Mouse (Mus musculus) limb, embryonic 14.5 days (tissue): ENCODE data around the gene Thoc7. TPM values are rescaled to one million over a fixed set of nuclear protein-coding genes. Genes with fewer than 3 reads are reported as not detected.

Experiments used
- ATAC-seq: fragments of 200-750 bp; cut with Nextera tagmentation; 2 replicates; pipeline ENCODE4 v1.8.0; 2017; ENCODE audit warnings: low read depth, moderate number of reproducible peaks, moderate TSS enrichment; ENCODE audit not compliant: low FRiP score
- DNase-seq: peaks from one replicate; pipeline ENCODE4 v3.0.0-alpha.2; 2015; ENCODE audit warnings: low spot score
- H3K27ac ChIP-seq: fragments of 300-500 bp; sonication (generic); replicated peaks from 2 replicates; pipeline ENCODE4 v1.5.1; 2014; ENCODE audit warnings: low read depth, mild to moderate bottlenecking, low read length, moderate library complexity, mixed read lengths
- H3K27me3 ChIP-seq: fragments of 300-500 bp; sonication (generic); 2 replicates; pipeline ENCODE4 v1.6.1; 2014; ENCODE audit warnings: low read length, mixed read lengths; ENCODE audit not compliant: control insufficient read depth, insufficient read depth
- H3K36me3 ChIP-seq: fragments of 300-500 bp; sonication (generic); 2 replicates; pipeline ENCODE4 v1.6.1; 2014; ENCODE audit warnings: mild to moderate bottlenecking, low read length, moderate library complexity, mixed read lengths; ENCODE audit not compliant: control insufficient read depth, insufficient read depth
- H3K4me1 ChIP-seq: fragments of 300-500 bp; sonication (generic); 2 replicates; pipeline ENCODE4 v1.6.1; 2014; ENCODE audit warnings: antibody characterized with exemption, low read length, mixed read lengths; ENCODE audit not compliant: control insufficient read depth, insufficient read depth
- H3K4me2 ChIP-seq: fragments of 300-500 bp; sonication (generic); replicated peaks from 2 replicates; pipeline ENCODE4 v1.6.1; 2014; ENCODE audit warnings: low read depth, mild to moderate bottlenecking, low read length, moderate library complexity; ENCODE audit not compliant: severe bottlenecking
- H3K4me3 ChIP-seq: fragments of 300-500 bp; sonication (generic); replicated peaks from 2 replicates; pipeline ENCODE4 v1.5.1; 2014; ENCODE audit warnings: low read length
- H3K9ac ChIP-seq: fragments of 300-500 bp; sonication (generic); 2 replicates; pipeline ENCODE4 v1.6.1; 2014; ENCODE audit warnings: mild to moderate bottlenecking, low read depth, low read length, moderate library complexity; ENCODE audit not compliant: severe bottlenecking
- H3K9me3 ChIP-seq: fragments of 300-500 bp; sonication (generic); 2 replicates; pipeline ENCODE4 v1.6.1; 2016; ENCODE audit warnings: low read length; ENCODE audit not compliant: control insufficient read depth
- POLR2A ChIP-seq: fragments of 200-500 bp; IDR thresholded peaks from 2 replicates; pipeline ENCODE4 v1.8.0; 2012; ENCODE audit warnings: inconsistent platforms, mild to moderate bottlenecking, moderate library complexity, borderline replicate concordance; ENCODE audit not compliant: insufficient read depth, insufficient read length; ENCODE audit errors: extremely low read depth
- WGBS: fragments of 180-500 bp; shearing (Covaris S2); extraction: QIAGEN DNeasy Blood & Tissue Kit; methylation state at CpG from one replicate; pipeline ENCODE4 v1.1.7; 2014; 5-methylcytosine and 5-hydroxymethylcytosine counted together
- polyA plus RNA-seq, 2 experiments: library from polyadenylated mRNA; depleted of rRNA in 1 of 2; stranded (reverse) in 1 of 2; unstranded in 1 of 2; fragments of >200 nt; fragmentation: Nextera tagmentation in 1 of 2; extraction: Ambion mirVana in 1 of 2; gene quantifications; 2 replicates each; pipeline versions ENCODE4 v1.2.1 to v1.2.3; 2012 to 2014

Thoc7 gene
- polyA plus RNA-seq, 2 experiments: 116 to 194 TPM

DNA sequence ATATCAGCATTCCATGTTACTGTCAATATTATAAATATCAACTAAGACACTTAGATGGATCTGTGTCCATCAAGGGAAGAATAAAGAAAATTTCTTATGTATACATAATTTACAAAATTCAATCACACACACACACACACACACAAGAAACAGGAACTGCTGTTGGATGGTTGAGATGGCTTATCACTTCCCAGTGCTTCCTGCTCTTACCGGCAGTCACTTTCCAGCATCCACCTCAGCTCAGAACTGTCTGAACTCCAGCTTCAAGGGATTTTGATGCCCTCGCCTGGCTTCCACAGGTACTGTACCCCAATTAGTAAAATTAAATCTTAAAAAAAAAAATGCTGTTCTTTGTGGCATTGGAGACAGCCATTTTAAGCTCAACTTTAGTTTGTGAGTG is 26.7 kb upstream of the Thoc7 start:
- no peak for TF ChIP-seq POLR2A
- Histone ChIP-seq H3K4me1 (no peaks in the 10 kb centered on the region), H3K27ac (no peak overlapping the region), H3K27me3 (no peaks in the 10 kb centered on the region), H3K4me2 (no peak overlapping the region), H3K9ac (no peak overlapping the region), H3K9me3 (no peaks in the 10 kb centered on the region), H3K36me3 (no peaks in the 10 kb centered on the region), H3K4me3 (no peak overlapping the region)
- ATAC-seq: no peak
- WGBS: 59% methylated on average over 2 of the region's 2 CpGs
- no peak for DNase-seq

DNA sequence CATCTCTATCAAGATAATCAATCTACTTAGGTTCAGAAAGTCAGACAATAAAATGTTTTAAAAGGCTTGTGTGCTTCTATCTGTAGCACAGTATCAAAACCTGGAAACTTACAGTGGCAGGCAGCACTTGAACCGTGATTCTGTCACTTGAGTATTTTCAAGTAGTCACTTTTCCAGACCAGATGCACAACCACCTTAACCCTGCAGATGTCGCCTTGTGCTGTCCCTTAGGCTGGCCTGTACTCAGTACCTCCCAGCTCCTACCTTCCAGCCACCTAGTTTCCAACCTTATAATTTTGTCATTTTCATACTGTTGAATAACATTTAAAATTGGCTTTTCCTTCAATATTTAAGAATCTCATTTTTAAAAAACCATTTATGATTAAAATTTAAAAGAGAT is 20.5 kb upstream of the Thoc7 start:
- H3K27me3 ChIP-seq: no peaks in the 10 kb centered on the region
- DNase-seq (no peak), ATAC-seq (no peak)
- H3K9ac ChIP-seq: no peak overlapping the region
- H3K4me3 ChIP-seq: no peak overlapping the region
- TF ChIP-seq POLR2A: no peak
- H3K4me1 ChIP-seq: no peaks in the 10 kb centered on the region
- no peak overlapping the region for H3K27ac ChIP-seq
- no peaks in the 10 kb centered on the region for H3K36me3 ChIP-seq
- WGBS: 63% methylated on average over 2 of the region's 2 CpGs
- H3K9me3 ChIP-seq: no peaks in the 10 kb centered on the region
- no peak overlapping the region for H3K4me2 ChIP-seq

DNA sequence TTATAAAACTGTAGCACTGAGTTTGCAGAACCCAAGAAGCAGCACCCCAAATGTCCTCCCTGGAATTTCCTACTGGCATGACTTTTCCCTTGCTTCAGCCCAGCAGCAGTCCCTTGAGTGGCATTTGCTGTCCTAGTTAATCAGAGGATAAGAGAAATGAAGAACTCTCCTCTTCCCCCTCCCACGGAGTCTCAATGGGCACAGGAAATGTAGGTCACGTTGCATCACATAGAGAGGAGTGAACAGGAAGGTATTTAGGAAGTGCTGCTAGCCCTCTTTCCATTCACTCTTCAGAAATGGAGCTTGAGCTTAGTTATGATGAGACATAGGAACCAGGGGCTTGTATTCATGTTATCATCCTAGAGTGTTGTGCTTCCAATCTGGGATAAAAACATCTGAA is 19.6 kb upstream of the Thoc7 start:
- H3K36me3 ChIP-seq: no peaks in the 10 kb centered on the region
- TF ChIP-seq POLR2A: no peak
- H3K4me3 ChIP-seq: no peak overlapping the region
- H3K27ac ChIP-seq: no peak overlapping the region
- WGBS: 53% methylated on average over 2 of the region's 2 CpGs
- ATAC-seq: no peak
- no peaks in the 10 kb centered on the region for H3K9me3 ChIP-seq
- no peak for DNase-seq
- H3K4me2 ChIP-seq: no peak overlapping the region
- H3K4me1 ChIP-seq: no peaks in the 10 kb centered on the region
- H3K27me3 ChIP-seq: no peaks in the 10 kb centered on the region
- no peak overlapping the region for H3K9ac ChIP-seq

DNA sequence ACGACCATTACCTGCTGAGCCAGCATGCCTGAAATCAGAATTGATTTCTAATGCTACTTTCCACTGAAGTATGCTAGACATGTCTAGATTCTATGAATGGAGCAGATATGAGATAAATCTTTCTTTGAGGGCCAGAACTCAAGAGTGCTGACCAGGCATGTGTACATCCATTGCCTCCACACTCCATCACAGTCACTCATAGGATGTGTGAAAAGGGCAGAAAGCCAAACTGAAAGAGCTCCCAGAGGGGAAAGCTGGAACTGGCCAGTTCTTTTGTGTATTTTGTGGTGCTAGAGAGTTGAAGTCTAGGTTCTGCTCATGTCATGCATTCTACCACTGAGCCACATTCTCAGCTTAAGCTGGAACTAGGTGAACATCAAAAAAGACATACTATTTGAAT is 15.8 kb upstream of the Thoc7 start:
- Histone ChIP-seq H3K4me2 (no peak overlapping the region), H3K9me3 (no peaks in the 10 kb centered on the region), H3K27ac (no peak overlapping the region), H3K36me3 (no peaks in the 10 kb centered on the region), H3K4me1 (no peaks in the 10 kb centered on the region), H3K27me3 (no peaks in the 10 kb centered on the region), H3K9ac (no peak overlapping the region), H3K4me3 (no peak overlapping the region)
- 61% methylated on average over 1 of the region's 1 CpGs for WGBS
- DNase-seq: no peak
- TF ChIP-seq POLR2A: no peak
- ATAC-seq: no peak

DNA sequence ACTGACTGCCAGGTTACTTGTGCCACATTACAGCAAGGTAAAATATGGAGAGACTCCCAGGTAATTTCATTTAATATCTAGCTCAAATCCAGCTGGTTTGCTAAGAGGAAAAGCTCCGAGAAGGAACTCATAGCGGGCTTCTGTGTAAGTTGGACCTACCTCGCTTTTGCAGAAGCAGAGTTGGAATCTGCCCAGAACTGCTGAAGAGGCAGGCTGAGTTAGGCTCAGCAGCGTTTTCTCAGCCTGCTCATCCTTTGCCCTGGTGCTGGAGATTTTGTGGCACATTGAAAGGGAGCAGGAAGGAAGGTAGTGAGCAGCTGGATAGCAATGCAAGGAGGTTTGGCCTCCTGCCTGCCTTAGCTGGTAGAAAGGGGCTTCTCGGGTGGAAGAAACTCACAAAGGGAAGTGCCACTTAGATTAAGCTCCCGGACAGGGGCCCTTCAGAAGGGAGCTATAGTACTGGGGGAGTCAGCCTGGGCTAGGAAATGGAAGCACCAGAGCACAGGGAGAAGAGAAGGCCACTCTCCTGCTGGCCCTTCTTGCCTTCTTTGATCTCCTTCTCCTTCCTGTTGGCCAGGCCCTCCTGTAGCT is 10.1 kb upstream of the Thoc7 start:
- Histone ChIP-seq H3K9ac (no peak overlapping the region), H3K27me3 (no peaks in the 10 kb centered on the region), H3K9me3 (no peaks in the 10 kb centered on the region), H3K36me3 (no peaks in the 10 kb centered on the region), H3K4me1 (no peaks in the 10 kb centered on the region), H3K4me2 (no peak overlapping the region), H3K27ac (no peak overlapping the region), H3K4me3 (no peak overlapping the region)
- no peak for ATAC-seq
- no peak for TF ChIP-seq POLR2A
- WGBS: 57% methylated on average over 6 of the region's 6 CpGs
- DNase-seq: no peak

DNA sequence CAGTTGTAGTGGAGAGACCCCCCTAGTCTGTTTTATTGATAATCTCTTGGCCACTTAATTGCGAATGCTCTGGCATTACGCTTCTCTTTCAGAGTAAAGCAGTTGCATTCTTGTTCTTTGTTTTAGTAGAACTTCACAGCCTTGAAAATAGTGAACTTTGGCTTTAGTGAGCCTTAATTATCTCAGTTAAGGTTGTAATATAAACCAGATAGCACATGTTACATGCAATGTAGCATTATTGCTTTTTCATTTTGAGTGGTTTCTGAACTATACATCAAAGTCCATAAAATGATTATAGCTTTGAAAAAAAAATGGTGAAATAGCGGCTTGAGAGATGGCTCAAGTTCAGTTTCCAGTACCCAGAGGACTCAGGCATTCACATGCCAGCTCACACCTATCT is 8.9 kb upstream of the Thoc7 start:
- Histone ChIP-seq H3K27me3 (no peaks in the 10 kb centered on the region), H3K4me1 (no peaks in the 10 kb centered on the region), H3K9ac (no peak overlapping the region), H3K27ac (no peak overlapping the region), H3K4me3 (no peak overlapping the region), H3K4me2 (no peak overlapping the region), H3K36me3 (no peaks in the 10 kb centered on the region), H3K9me3 (no peaks in the 10 kb centered on the region)
- DNase-seq: no peak
- 26% methylated on average over 3 of the region's 3 CpGs for WGBS
- no peak for TF ChIP-seq POLR2A
- no peak for ATAC-seq
